In genomic region chrX:7762137-7762920, GRCm38 (mm10) we compare ENCODE assay signal across 7 mouse cellular contexts. TPM values are rescaled to one million over a fixed set of nuclear protein-coding genes. Genes with fewer than 3 reads are reported as not detected.
DNase-seq lines count a peak whose midpoint lies in the region; ATAC-seq lines count a peak whose summit lies in the region.

Tfe3 (plus strand) TSS chrX:7762560.

- peak within 1 kb of the TSS; percentile 70 for H3K27ac ChIP-seq in intestine, embryonic 15.5 days
- H3K27ac ChIP-seq in midbrain, embryonic 10.5 days (replicated peaks), result peak within 1 kb of the TSS; percentile 86

- H3K27me3 ChIP-seq in intestine, embryonic 15.5 days (replicated peaks), result no peaks in the 10 kb centered on the region
- H3K27me3 ChIP-seq in midbrain, embryonic 10.5 days (ENCODE audit: low read depth, poor library complexity, severe bottlenecking), result no peaks in the 10 kb centered on the region

- peak within 1 kb of the TSS; percentile 68 for H3K4me2 ChIP-seq in intestine, embryonic 15.5 days (replicated peaks)

- 12% methylated on average over 37 of the region's 38 CpGs for WGBS in intestine, embryonic 15.5 days
- WGBS in midbrain, embryonic 10.5 days, result 20% methylated on average over 36 of the region's 38 CpGs

- peak; percentile 73 to 74 for DNase-seq in adrenal gland, adult 18-20 months (ENCODE audit: low spot score in 2 of 2)
- peak; percentile 95 for DNase-seq in embryo, embryonic 11 days
- peak; percentile 75 to 90 for DNase-seq in gastrocnemius, postnatal 36 days
- DNase-seq in left cerebral cortex, postnatal 25 days (ENCODE audit: low spot score in 2 of 2), result peak; percentile 84 to 96
- DNase-seq in midbrain, embryonic 10.5 days (ENCODE audit: low spot score), result peak; percentile 89
- DNase-seq in right cerebral cortex, postnatal 4 days, result peak; percentile 78

- intact Hi-C loops in gastrocnemius, postnatal 36 days (cut with DNase I), result no loop called here
- intact Hi-C loops in left cerebral cortex, postnatal 25 days (cut with DNase I), result no loop called here

- peak within 1 kb of the TSS; percentile 69 for H3K9ac ChIP-seq in intestine, embryonic 15.5 days

- H3K4me1 ChIP-seq in intestine, embryonic 15.5 days (replicated peaks), result peaks cover 7% of the 10 kb centered on the region; the same call in 1 of the 2 replicates
- peaks cover 28% of the 10 kb centered on the region for H3K4me1 ChIP-seq in midbrain, embryonic 10.5 days

- H3K9me3 ChIP-seq in intestine, embryonic 15.5 days, result no peaks in the 10 kb centered on the region
- peaks cover 22% of the 10 kb centered on the region for H3K9me3 ChIP-seq in midbrain, embryonic 10.5 days (replicated peaks)

- H3K4me3 ChIP-seq in intestine, embryonic 15.5 days (replicated peaks), result peak within 1 kb of the TSS; percentile 62
- H3K4me3 ChIP-seq in midbrain, embryonic 10.5 days, result peak within 1 kb of the TSS; percentile 75

- peak; percentile 95 for ATAC-seq in intestine, embryonic 15.5 days

- no peaks in the 10 kb centered on the region for H3K36me3 ChIP-seq in intestine, embryonic 15.5 days
- H3K36me3 ChIP-seq in midbrain, embryonic 10.5 days, result peaks cover 15% of the 10 kb centered on the region

RNA-seq across cellular contexts. Expression of gene Tfe3, which starts in this region (rescaled TPM):
- 10 to 100 TPM; 41.9 to 56.9 TPM for total RNA-seq in adrenal gland, adult 18-20 months (2021)
- total RNA-seq in gastrocnemius, postnatal 36 days (2021), result 1 to 10 TPM; 8.0 to 8.1 TPM
- 23.0 and 23.9 TPM in 2 replicates for polyA plus RNA-seq in intestine, embryonic 15.5 days (2015; fragmentation: Nextera tagmentation; extraction: Ambion mirVana)
- 10 to 100 TPM; 29.9 to 36.0 TPM for total RNA-seq in left cerebral cortex, postnatal 25 days (2021)
- 27.9 and 35.8 TPM in 2 replicates for polyA plus RNA-seq in midbrain, embryonic 10.5 days (2016; fragmentation: Nextera tagmentation; extraction: Ambion mirVana)

Comparison
In these comparisons a context has a peak if more than half of its experiments do, and no peak if none do; other contexts are left out.
1. Peak in every context shown above with its lines: DNase-seq, ATAC-seq, H3K4me3 ChIP-seq and H3K27ac ChIP-seq.